1 mouse cellular context compared by ENCODE assay signal in the genomic region with DNA sequence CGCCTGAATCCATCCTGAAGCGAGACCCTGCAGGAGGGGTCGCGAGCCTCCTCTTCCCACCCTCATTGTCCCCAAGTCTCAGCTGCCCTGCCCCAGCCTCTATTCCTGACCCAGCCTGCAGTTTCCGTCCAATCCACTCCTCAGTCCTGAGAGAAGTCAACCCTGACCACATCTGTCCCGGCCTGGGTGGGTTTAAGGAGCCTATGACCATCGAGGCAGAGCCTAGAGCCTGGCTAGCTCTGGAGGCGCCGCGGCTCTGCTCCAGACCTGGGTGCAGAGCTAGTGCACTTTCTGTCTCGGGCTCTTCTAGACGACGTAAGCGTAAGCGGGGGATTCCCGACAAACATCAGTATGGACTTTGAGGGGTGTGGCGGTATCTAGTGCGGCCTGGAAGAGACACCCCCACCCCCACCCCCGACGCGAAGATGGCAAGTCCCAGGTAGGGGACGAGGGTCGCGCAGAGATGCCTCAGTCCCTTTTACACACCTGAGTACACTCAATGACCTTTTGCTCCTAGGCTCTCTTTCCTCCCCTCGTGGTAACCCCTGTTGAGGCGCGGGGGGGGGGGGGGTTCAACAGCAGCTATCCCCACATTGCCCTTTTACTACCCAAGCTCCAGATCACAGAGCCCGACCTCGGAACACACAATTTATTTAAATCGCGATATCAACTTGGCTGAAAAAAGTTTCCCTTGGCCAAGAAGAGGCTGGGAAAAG.
A peak's percentile ranks its signal among the peaks of the same experiment; 100 is the strongest.
TF ChIP-seq lines count a peak whose summit lies in the region.

No protein-coding gene starts in this region.

TF ChIP-seq in CH12.LX, 34 proteins besides CTCF, POLR2A, EP300 and RAD21:
- TF ChIP-seq E2F4 (IDR thresholded peaks at IDR 0.05; ENCODE audit: insufficient replicate concordance, low read depth, low read length): no peak
- no peak for TF ChIP-seq BHLHE40 (IDR thresholded peaks at IDR 0.05; ENCODE audit: low read depth, low read length)
- no peak; the same call in 1 of the 2 replicates for TF ChIP-seq ELF1 (IDR thresholded peaks at IDR 0.05; ENCODE audit: low read depth, low read length)
- TF ChIP-seq MYC (IDR thresholded peaks at IDR 0.05; ENCODE audit: low read depth, low read length): no peak
- TF ChIP-seq ZNF384 (IDR thresholded peaks at IDR 0.05; ENCODE audit: low read depth, low read length): no peak
- peak; percentile 69 for TF ChIP-seq TCF12 (IDR thresholded peaks at IDR 0.05; ENCODE audit: low read depth, low read length)
- 0 out of 2 replicates have a peak, but pooled peaks have one; percentile 55 for TF ChIP-seq MAZ (IDR thresholded peaks at IDR 0.05; ENCODE audit: low read depth, low read length)
- peak; percentile 69 for TF ChIP-seq NELFE (IDR thresholded peaks at IDR 0.05; ENCODE audit: low read depth, low read length)
- TF ChIP-seq CHD2 (IDR thresholded peaks at IDR 0.05; ENCODE audit: low read length): peak; percentile 57; the same call in 1 of the 2 replicates
- TF ChIP-seq IRF4 (IDR thresholded peaks at IDR 0.05; ENCODE audit: low read depth, low read length): 0 out of 2 replicates have a peak, but pooled peaks have one; percentile 63
- no peak for TF ChIP-seq PAX5 (IDR thresholded peaks at IDR 0.05; ENCODE audit: low read length)
- peak; percentile 50; the same call in 1 of the 2 replicates for TF ChIP-seq MAX (IDR thresholded peaks at IDR 0.05; ENCODE audit: low read length)
- TF ChIP-seq RCOR1 (conservative IDR thresholded peaks at IDR 0.05; ENCODE audit: low read depth, low read length): no peak; the same call in 1 of the 2 replicates
- no peak for TF ChIP-seq USF1 (IDR thresholded peaks at IDR 0.05; ENCODE audit: low read depth, low read length)
- TF ChIP-seq USF2 (conservative IDR thresholded peaks at IDR 0.05; ENCODE audit: low read depth, low read length): no peak
- no peak; the same call in 1 of the 2 replicates for TF ChIP-seq HCFC1 (IDR thresholded peaks at IDR 0.05; ENCODE audit: low read depth, low read length)
- TF ChIP-seq SMC3 (IDR thresholded peaks at IDR 0.05; ENCODE audit: low read depth, low read length): no peak; the same call in 1 of the 2 replicates
- peak; percentile 33; the same call in 1 of the 2 replicates for TF ChIP-seq SIN3A (IDR thresholded peaks at IDR 0.05; ENCODE audit: low read length)
- TF ChIP-seq TBP (conservative IDR thresholded peaks at IDR 0.05; ENCODE audit: low read depth, low read length): no peak
- no peak for TF ChIP-seq ZKSCAN1 (IDR thresholded peaks at IDR 0.05; ENCODE audit: borderline replicate concordance, low read depth, low read length)
- TF ChIP-seq MXI1 (IDR thresholded peaks at IDR 0.05; ENCODE audit: low read depth, low read length): no peak
- TF ChIP-seq JUND (conservative IDR thresholded peaks at IDR 0.05; ENCODE audit: low read depth, low read length): no peak
- peak; percentile 45; the same call in 1 of the 2 replicates for TF ChIP-seq ETS1 (conservative IDR thresholded peaks at IDR 0.05; ENCODE audit: low read depth, low read length)
- 0 out of 2 replicates have a peak, but pooled peaks have one; percentile 20 for TF ChIP-seq MEF2A (IDR thresholded peaks at IDR 0.05; ENCODE audit: borderline replicate concordance, low read depth, low read length)
- TF ChIP-seq GABPA (IDR thresholded peaks at IDR 0.05; ENCODE audit: insufficient replicate concordance, low read depth, low read length): no peak
- TF ChIP-seq MAFK (IDR thresholded peaks at IDR 0.05; ENCODE audit: insufficient replicate concordance, low read length): no peak
- TF ChIP-seq POLR2AphosphoS2 (IDR thresholded peaks at IDR 0.05; ENCODE audit: low read depth, low read length): no peak
- no peak for TF ChIP-seq UBTF (IDR thresholded peaks at IDR 0.05; ENCODE audit: low read depth, low read length)
- TF ChIP-seq ZC3H11A (IDR thresholded peaks at IDR 0.05; ENCODE audit: low read depth, low read length): no peak
- TF ChIP-seq CHD1 (IDR thresholded peaks at IDR 0.05; ENCODE audit: low read depth, low read length): 0 out of 2 replicates have a peak, but pooled peaks have one; percentile 41
- TF ChIP-seq JUN (IDR thresholded peaks at IDR 0.05; ENCODE audit: insufficient read depth, low read depth, low read length): no peak
- no peak for TF ChIP-seq NRF1 (IDR thresholded peaks at IDR 0.05; ENCODE audit: low read depth, low read length)
- TF ChIP-seq KAT2A (IDR thresholded peaks at IDR 0.05; ENCODE audit: insufficient replicate concordance, low read length): 0 out of 2 replicates have a peak, but pooled peaks have one; percentile 23
- TF ChIP-seq ZMIZ1 (IDR thresholded peaks at IDR 0.05; ENCODE audit: low read depth, low read length): peak; percentile 51; the same call in 1 of the 2 replicates
